Mouse (Mus musculus) midbrain, embryonic 14.5 days (tissue): ENCODE results near the gene Kcnj15. TPM values are rescaled to one million over a fixed set of nuclear protein-coding genes. Genes with fewer than 3 reads are reported as not detected.

Experiments
- ATAC-seq: fragments of 200-750 bp; cut with Nextera tagmentation; 2 replicates; pipeline ENCODE4 v1.8.0; 2017; ENCODE audit warnings: moderate number of reproducible peaks, moderate library complexity; ENCODE audit not compliant: low FRiP score, low TSS enrichment
- DNase-seq: peaks from one replicate; pipeline ENCODE4 v3.0.0-alpha.2; 2015
- H3K27ac ChIP-seq: fragments of 300-500 bp; sonication (generic); replicated peaks from 2 replicates; pipeline ENCODE4 v1.5.1; 2014; ENCODE audit warnings: mild to moderate bottlenecking, low read depth, low read length, moderate library complexity
- H3K27me3 ChIP-seq: fragments of 300-500 bp; sonication (generic); 2 replicates; pipeline ENCODE4 v1.6.1; 2014; ENCODE audit warnings: low read length, control low read depth, mixed read lengths; ENCODE audit not compliant: control insufficient read depth, insufficient read depth
- H3K36me3 ChIP-seq: fragments of 300-500 bp; sonication (generic); 2 replicates; pipeline ENCODE4 v1.6.1; 2014; ENCODE audit warnings: low read length, control low read depth; ENCODE audit not compliant: control insufficient read depth, insufficient read depth
- H3K4me1 ChIP-seq: fragments of 300-500 bp; sonication (generic); 2 replicates; pipeline ENCODE4 v1.6.1; 2014; ENCODE audit warnings: mild to moderate bottlenecking, antibody characterized with exemption, low read length, control low read depth; ENCODE audit not compliant: control insufficient read depth, insufficient read depth
- H3K4me2 ChIP-seq: fragments of 300-500 bp; sonication (generic); 2 replicates; pipeline ENCODE4 v1.6.1; 2014; ENCODE audit warnings: mild to moderate bottlenecking, low read length, moderate library complexity
- H3K4me3 ChIP-seq: fragments of 300-500 bp; sonication (generic); replicated peaks from 2 replicates; pipeline ENCODE4 v1.5.1; 2014; ENCODE audit warnings: low read depth, low read length
- H3K9ac ChIP-seq: fragments of 300-500 bp; sonication (generic); replicated peaks from 2 replicates; pipeline ENCODE4 v1.6.1; 2014; ENCODE audit warnings: mild to moderate bottlenecking, low read length, moderate library complexity
- H3K9me3 ChIP-seq: fragments of 300-500 bp; sonication (generic); 2 replicates; pipeline ENCODE4 v1.6.1; 2016; ENCODE audit warnings: low read length, control low read depth, mixed read lengths; ENCODE audit not compliant: control insufficient read depth
- WGBS: fragments of 180-500 bp; shearing (Covaris S2); extraction: QIAGEN DNeasy Blood & Tissue Kit; methylation state at CpG from one replicate; pipeline ENCODE4 v1.1.7; 2014; 5-methylcytosine and 5-hydroxymethylcytosine counted together
- polyA plus RNA-seq: library from polyadenylated mRNA; unstranded; fragments of >200 nt; fragmentation: Nextera tagmentation; extraction: Ambion mirVana; gene quantifications from 2 replicates; pipeline ENCODE4 v1.2.1, GENCODE M21; 2014

Kcnj15 gene
- polyA plus RNA-seq, result 0.09 TPM in 1 of 2 replicates, not detected in the other

- Histone ChIP-seq H3K36me3 (no peaks in the 10 kb centered on the region), H3K4me2 (no peak within 1 kb of the TSS), H3K9me3 (no peaks in the 10 kb centered on the region), H3K27ac (no peak within 1 kb of the TSS), H3K4me3 (no peak within 1 kb of the TSS), H3K4me1 (no peaks in the 10 kb centered on the region), H3K27me3 (no peaks in the 10 kb centered on the region), H3K9ac (no peak within 1 kb of the TSS)
- DNase-seq, result no peak
- 29% methylated on average over 6 of the region's 6 CpGs for WGBS
- ATAC-seq, result no peak
These were observed at the start of gene Kcnj15 for GRCm38 (mm10) chr16:95257266-95257894. Gene Kcnj15 (plus strand): TSS chr16:95257558.

DNA sequence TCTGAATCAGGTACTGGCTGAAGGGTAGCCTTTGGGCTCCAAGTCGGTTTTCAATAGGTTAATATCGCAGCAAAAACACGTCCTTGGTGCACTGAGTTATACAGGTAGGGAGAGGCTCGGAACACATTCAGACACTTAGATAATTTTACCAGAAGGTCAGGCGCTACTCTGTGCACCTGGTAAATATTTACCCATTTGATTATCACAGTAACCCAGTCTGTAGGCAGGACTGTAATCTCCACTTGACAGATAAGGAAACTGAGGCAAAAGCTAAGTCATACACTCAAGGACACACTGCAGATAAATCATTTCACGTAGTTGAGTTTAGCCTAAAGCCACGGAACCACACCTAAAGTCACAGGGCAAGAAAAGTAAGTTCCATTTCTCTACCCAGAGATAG is 49.1 kb upstream of the Kcnj15 start:
- Histone ChIP-seq H3K9me3 (no peaks in the 10 kb centered on the region), H3K4me3 (no peak overlapping the region), H3K36me3 (no peaks in the 10 kb centered on the region), H3K4me1 (no peaks in the 10 kb centered on the region), H3K27me3 (no peaks in the 10 kb centered on the region), H3K27ac (no peak overlapping the region), H3K4me2 (no peak overlapping the region), H3K9ac (no peak overlapping the region)
- no peak for DNase-seq
- 89% methylated on average over 7 of the region's 7 CpGs for WGBS
- ATAC-seq, result no peak

DNA sequence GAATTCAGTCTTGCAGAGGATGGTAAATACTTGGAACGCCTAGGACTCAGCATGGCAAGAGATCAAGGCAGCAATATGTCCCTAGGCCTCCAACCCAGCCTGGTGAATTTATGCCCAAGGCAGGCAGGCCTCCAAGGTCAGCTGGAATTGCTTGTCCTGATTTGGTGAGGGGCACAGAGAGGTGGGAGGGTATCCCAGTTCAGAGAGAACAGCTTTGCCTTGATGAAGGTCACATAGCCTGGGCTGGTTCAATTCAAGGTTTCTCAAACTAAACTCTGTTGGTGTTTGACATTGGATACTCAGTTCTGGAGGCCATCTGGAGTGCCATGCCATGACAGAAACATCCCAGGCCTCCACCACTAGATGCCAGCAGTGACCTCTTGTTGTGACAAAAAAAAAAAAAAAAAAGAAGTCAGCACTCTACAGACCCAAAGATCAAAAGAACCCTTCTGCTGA is 48.3 kb upstream of the Kcnj15 start:
- ATAC-seq (no peak), DNase-seq (no peak)
- WGBS, result 43% methylated on average over 1 of the region's 1 CpGs

GRCm38 (mm10) chr16:95214251-95215197 is 42.8 kb upstream of the Kcnj15 start:
- H3K27me3 ChIP-seq, result no peaks in the 10 kb centered on the region
- ATAC-seq (no peak), DNase-seq (no peak)
- H3K4me3 ChIP-seq, result no peak overlapping the region
- H3K4me2 ChIP-seq, result no peak overlapping the region
- H3K36me3 ChIP-seq, result no peaks in the 10 kb centered on the region
- no peak overlapping the region for H3K9ac ChIP-seq
- 73% methylated on average over 7 of the region's 7 CpGs for WGBS
- H3K4me1 ChIP-seq, result no peaks in the 10 kb centered on the region
- H3K27ac ChIP-seq, result no peak overlapping the region
- H3K9me3 ChIP-seq, result no peaks in the 10 kb centered on the region

More for the DNA sequence above, 48.3 kb upstream of the Kcnj15 start:
- Histone ChIP-seq H3K27me3 (no peaks in the 10 kb centered on the region), H3K4me1 (no peaks in the 10 kb centered on the region), H3K9me3 (no peaks in the 10 kb centered on the region), H3K9ac (no peak overlapping the region), H3K4me2 (no peak overlapping the region), H3K27ac (no peak overlapping the region), H3K4me3 (no peak overlapping the region), H3K36me3 (no peaks in the 10 kb centered on the region)

GRCm38 (mm10) chr16:95215782-95216181 is 41.6 kb upstream of the Kcnj15 start:
- peak; percentile 34 for DNase-seq

DNA sequence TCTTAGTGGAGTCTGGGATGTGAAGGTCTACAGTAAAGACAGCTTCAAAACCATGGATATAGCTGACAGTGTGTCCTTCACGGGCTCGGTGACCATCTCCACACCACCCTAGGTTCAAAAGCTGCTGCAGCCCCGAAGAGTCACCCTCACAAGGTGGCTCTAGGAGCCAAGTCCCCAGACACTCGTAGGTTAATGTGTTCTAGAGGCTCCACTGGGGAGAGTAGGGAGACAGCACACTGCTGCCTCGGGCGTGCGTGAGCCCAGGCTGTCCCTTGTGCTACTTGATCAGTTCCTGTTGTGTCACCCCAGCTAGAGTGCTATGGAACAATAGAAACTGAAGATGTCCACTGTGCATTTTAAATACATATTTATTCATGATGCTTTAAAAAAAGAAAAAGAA is 41.0 kb upstream of the Kcnj15 start:
- H3K4me1 ChIP-seq, result no peaks in the 10 kb centered on the region
- H3K4me3 ChIP-seq, result no peak overlapping the region
- no peak overlapping the region for H3K27ac ChIP-seq
- ATAC-seq (no peak), DNase-seq (no peak)
- 94% methylated on average over 7 of the region's 7 CpGs for WGBS
- no peaks in the 10 kb centered on the region for H3K9me3 ChIP-seq
- no peaks in the 10 kb centered on the region for H3K27me3 ChIP-seq
- no peak overlapping the region for H3K9ac ChIP-seq
- H3K4me2 ChIP-seq, result no peak overlapping the region
- H3K36me3 ChIP-seq, result no peaks in the 10 kb centered on the region

More at GRCm38 (mm10) chr16:95215782-95216181, 41.6 kb upstream of the Kcnj15 start:
- no peaks in the 10 kb centered on the region for H3K36me3 ChIP-seq
- no peak overlapping the region for H3K27ac ChIP-seq
- no peak overlapping the region for H3K4me2 ChIP-seq
- H3K4me3 ChIP-seq, result no peak overlapping the region
- WGBS, result 50% methylated on average over 9 of the region's 9 CpGs
- H3K4me1 ChIP-seq, result no peaks in the 10 kb centered on the region
- no peaks in the 10 kb centered on the region for H3K27me3 ChIP-seq
- H3K9me3 ChIP-seq, result no peaks in the 10 kb centered on the region
- no peak for ATAC-seq
- no peak overlapping the region for H3K9ac ChIP-seq

GRCm38 (mm10) chr16:95216824-95217223 is 40.5 kb upstream of the Kcnj15 start:
- no peak overlapping the region for H3K9ac ChIP-seq
- H3K9me3 ChIP-seq, result no peaks in the 10 kb centered on the region
- no peak overlapping the region for H3K4me3 ChIP-seq
- no peak for DNase-seq
- no peaks in the 10 kb centered on the region for H3K36me3 ChIP-seq
- H3K27ac ChIP-seq, result no peak overlapping the region
- H3K4me1 ChIP-seq, result no peaks in the 10 kb centered on the region
- no peaks in the 10 kb centered on the region for H3K27me3 ChIP-seq
- no peak for ATAC-seq
- no peak overlapping the region for H3K4me2 ChIP-seq
- 93% methylated on average over 5 of the region's 5 CpGs for WGBS

- ATAC-seq, result no peak
These were observed 38.6 kb upstream of the Kcnj15 start for GRCm38 (mm10) chr16:95218783-95219182.

More at GRCm38 (mm10) chr16:95218783-95219182, 38.6 kb upstream of the Kcnj15 start:
- DNase-seq, result no peak
- H3K27ac ChIP-seq, result no peak overlapping the region
- H3K4me3 ChIP-seq, result no peak overlapping the region
- H3K36me3 ChIP-seq, result no peaks in the 10 kb centered on the region
- no peaks in the 10 kb centered on the region for H3K4me1 ChIP-seq
- H3K9ac ChIP-seq, result no peak overlapping the region
- WGBS, result 88% methylated on average over 5 of the region's 5 CpGs
- no peak overlapping the region for H3K4me2 ChIP-seq
- no peaks in the 10 kb centered on the region for H3K27me3 ChIP-seq
- H3K9me3 ChIP-seq, result no peaks in the 10 kb centered on the region
